Mouse (Mus musculus) CD4-positive helper T cell, adult 2 months (primary cell): ENCODE measurements around the gene Gpx5.

ENCODE experiments used
- DNase-seq: peaks from one replicate; pipeline ENCODE4 v3.0.0-alpha.2; 2012; ENCODE audit warnings: low read depth, missing footprints, low spot score

Gpx5 gene

GRCm38 (mm10) chr13:21292631-21293030 lies at the start of gene Gpx5:
Gpx5 (minus strand) TSS chr13:21292731.
- no peak for DNase-seq

- no peak for DNase-seq
Observed at GRCm38 (mm10) chr13:21327424-21327823, 34.9 kb upstream of the Gpx5 start.

GRCm38 (mm10) chr13:21326657-21327211 lies 34.2 kb upstream of the Gpx5 start:
- peak; percentile 53 for DNase-seq

- DNase-seq: no peak
Observed at GRCm38 (mm10) chr13:21326191-21326590, 33.7 kb upstream of the Gpx5 start.

GRCm38 (mm10) chr13:21323405-21323804 lies 30.9 kb upstream of the Gpx5 start:
- no peak for DNase-seq

- DNase-seq: no peak
Observed at GRCm38 (mm10) chr13:21322509-21323375, 30.2 kb upstream of the Gpx5 start.

GRCm38 (mm10) chr13:21321890-21322494 lies 29.5 kb upstream of the Gpx5 start:
- no peak for DNase-seq

GRCm38 (mm10) chr13:21320262-21320661 lies 27.7 kb upstream of the Gpx5 start:
- no peak for DNase-seq

GRCm38 (mm10) chr13:21313903-21314302 lies 21.4 kb upstream of the Gpx5 start:
- no peak for DNase-seq

- DNase-seq: no peak
Observed at GRCm38 (mm10) chr13:21312854-21313253, 20.3 kb upstream of the Gpx5 start.

- DNase-seq: no peak
Observed at GRCm38 (mm10) chr13:21311926-21312325, 19.4 kb upstream of the Gpx5 start, which contains the start of gene Gpx6. Gpx6 (plus strand) TSS chr13:21312125.

GRCm38 (mm10) chr13:21309788-21310187 lies 17.3 kb upstream of the Gpx5 start:
- DNase-seq: no peak

- no peak for DNase-seq
Observed at GRCm38 (mm10) chr13:21304483-21305066, 12.0 kb upstream of the Gpx5 start.

GRCm38 (mm10) chr13:21298557-21298956 lies 6.0 kb upstream of the Gpx5 start:
- no peak for DNase-seq

GRCm38 (mm10) chr13:21279559-21279958 lies 13.0 kb downstream of the Gpx5 start:
- peak; percentile 77 for DNase-seq

- DNase-seq: no peak
Observed at GRCm38 (mm10) chr13:21279076-21279475, 13.5 kb downstream of the Gpx5 start.

GRCm38 (mm10) chr13:21276551-21276950 lies 16.0 kb downstream of the Gpx5 start:
- no peak for DNase-seq

GRCm38 (mm10) chr13:21275815-21276550 lies 16.5 kb downstream of the Gpx5 start:
- peak; percentile 28 for DNase-seq

- DNase-seq: no peak
Observed at GRCm38 (mm10) chr13:21275021-21275814, 17.3 kb downstream of the Gpx5 start.

- DNase-seq: no peak
Observed at GRCm38 (mm10) chr13:21268262-21268661, 24.3 kb downstream of the Gpx5 start.

- DNase-seq: no peak
Observed at GRCm38 (mm10) chr13:21267541-21267940, 25.0 kb downstream of the Gpx5 start.
